Mouse (Mus musculus): ENCODE measurements around the gene Gm20822. TPM values are rescaled to one million over a fixed set of nuclear protein-coding genes. Genes with fewer than 3 reads are reported as not detected.

Gene Gm20822
- not detected for polyA plus RNA-seq (2017; shearing (Covaris generic))

DNA sequence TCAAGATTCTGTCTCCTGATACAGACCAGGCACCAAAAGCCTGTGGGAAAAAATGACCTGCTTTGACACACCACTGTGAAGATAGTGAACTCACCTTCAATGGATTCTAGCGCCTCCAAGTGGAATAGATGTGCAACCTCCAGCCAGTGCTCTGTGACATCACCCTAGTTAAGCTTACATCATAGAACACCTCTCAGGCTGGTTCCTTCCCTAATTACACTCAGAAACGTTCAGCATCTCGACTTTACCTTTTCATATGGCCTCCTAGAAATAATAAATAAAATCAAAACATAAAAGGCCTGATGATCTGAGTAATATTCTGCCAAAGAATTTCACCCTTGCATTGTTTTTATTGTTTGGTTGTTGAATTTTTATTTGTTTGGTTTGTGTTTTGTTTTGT, at the start of gene Gm20822:
TSS of gene Gm20822 (minus strand) at position 101 of the 400 bp plus-strand sequence.

Measured in CD4-positive, CD25-positive, alpha-beta regulatory T cell, adult 9 weeks (primary cell).